Mouse (Mus musculus): ENCODE results near the gene Inhbb.

Inhbb gene

GRCm38 (mm10) chr1:119419151-119420105 lies 2.6 kb downstream of the Inhbb start:
- no peak for DNase-seq (ENCODE audit: low spot score)

DNA sequence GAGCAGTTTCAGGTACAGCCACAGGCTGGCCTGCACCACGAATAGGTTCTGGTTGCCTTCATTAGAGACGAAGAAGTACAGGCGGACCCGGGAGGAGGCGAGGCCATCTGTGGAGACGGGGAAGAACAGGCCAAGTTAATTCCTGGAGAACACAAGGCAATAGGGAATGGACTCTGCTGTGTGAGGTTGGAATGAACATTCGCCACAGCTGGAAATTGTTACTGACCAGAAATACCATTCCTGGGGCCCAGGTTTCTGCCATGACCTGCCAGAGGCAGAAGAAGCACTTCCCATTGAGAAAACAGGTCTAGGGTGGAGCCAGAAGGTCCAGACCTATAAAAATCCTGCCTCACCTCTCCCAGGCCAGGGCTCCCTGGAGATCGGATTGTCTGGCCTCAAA lies 4.1 kb downstream of the Inhbb start:
- DNase-seq (ENCODE audit: low spot score) = no peak

DNA sequence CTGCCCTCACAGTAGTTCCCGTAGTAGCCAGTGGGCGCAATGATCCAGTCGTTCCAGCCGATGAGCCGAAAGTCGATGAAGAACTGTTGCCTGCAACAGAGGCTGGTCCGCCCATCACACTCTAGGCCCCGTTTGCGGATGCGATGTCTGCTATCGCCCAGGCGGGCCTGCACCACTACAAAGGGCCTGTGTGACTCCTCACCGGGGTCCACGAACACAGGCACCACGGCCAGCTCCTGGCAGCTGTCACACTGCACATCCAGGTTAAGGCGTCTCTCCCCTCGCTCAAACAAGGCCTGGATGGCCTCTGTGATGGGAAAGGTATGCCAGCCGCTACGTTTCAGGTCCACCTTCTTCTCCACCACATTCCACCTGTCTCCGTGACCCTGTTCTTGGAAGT lies 4.5 kb downstream of the Inhbb start:
- no peak for DNase-seq (ENCODE audit: low spot score)

- no peak for DNase-seq (ENCODE audit: low spot score)
Observed at GRCm38 (mm10) chr1:119416610-119417009, 5.4 kb downstream of the Inhbb start.

DNA sequence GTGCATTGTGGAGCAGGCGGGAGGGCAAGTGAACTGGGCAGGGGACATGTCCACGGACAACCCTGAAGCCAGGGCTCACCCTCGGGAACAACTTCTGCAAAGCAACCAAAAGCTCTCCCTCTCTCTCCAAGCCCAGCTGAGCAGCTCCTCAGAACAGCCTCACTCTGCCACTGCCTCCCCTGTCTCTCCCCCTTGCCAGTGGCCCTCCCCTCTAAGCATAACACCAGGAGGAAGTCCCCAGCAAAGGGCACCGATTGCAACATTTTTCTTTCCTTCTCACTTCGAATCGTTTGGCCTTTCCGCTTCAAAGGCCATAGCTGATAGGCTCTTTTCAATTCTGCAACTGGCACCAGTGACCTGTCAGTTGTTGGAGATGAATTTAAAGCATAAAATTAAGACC lies 5.9 kb downstream of the Inhbb start:
- DNase-seq (ENCODE audit: low spot score) = no peak

GRCm38 (mm10) chr1:119415151-119415550 lies 6.9 kb downstream of the Inhbb start:
- DNase-seq (ENCODE audit: low spot score) = no peak

DNA sequence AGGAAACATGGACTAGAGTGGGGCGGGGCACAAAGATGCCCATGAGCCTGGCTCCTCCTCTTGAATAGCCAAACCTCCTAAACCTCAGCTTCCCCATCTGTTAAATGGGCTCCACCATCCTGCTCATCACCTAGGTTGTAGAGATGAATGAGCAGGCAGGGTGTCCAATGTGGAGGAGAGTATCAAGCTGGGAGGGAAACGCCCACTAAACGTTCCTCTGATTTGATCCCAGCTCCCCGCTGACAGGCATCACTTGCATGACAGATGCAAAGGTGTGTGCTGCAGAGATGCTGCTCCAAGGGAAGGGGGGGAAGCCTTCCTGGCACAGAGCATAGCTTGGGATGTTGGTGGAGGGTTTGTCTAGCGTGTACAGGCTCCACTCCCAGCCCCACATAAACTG lies 11.4 kb downstream of the Inhbb start:
- DNase-seq (ENCODE audit: low spot score) = no peak

- no peak for DNase-seq (ENCODE audit: low spot score)
Observed at GRCm38 (mm10) chr1:119409599-119410168, 12.4 kb downstream of the Inhbb start.

DNA sequence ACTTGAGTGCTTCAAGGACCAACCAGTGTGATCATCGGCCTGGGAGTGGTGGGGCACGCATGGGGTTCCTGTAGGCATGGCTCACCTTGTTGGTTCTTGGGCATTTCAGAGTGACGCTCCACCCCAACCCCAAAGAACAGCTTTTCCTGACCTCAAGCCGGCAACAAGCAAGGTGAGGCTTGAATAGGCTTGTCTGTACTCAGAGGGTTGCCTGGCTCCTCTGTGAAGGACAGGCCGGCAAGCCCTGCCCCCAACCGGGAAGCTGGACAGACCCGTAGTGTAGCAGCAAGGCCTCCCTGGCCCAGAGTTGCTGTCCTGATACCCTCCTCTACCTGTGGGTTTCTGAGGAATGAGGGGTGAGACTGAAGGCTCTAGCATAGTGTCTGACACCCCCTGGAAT lies 12.9 kb downstream of the Inhbb start:
- DNase-seq (ENCODE audit: low spot score) = no peak

GRCm38 (mm10) chr1:119407691-119408315 lies 14.2 kb downstream of the Inhbb start:
- DNase-seq (ENCODE audit: low spot score) = no peak

DNA sequence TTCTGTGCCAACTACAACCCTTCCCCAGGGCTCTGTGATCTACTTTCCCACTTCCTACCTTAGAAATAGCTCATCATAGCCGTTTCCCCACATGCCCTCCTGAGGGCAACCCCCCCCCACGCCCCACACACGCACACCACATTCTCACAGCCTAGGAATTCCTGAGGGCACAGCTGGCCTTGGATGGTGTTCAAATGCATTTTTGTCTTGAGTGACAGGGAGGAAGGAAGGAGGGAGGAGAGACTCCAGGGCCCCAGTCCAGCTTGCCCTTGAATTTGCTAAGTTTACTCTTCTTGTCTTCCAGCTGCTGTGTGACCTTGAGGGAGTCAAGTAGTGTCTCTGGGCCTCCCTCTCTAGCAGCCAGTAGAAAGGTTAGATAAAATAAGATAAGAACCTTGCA lies 17.2 kb downstream of the Inhbb start:
- no peak for DNase-seq (ENCODE audit: low spot score)

GRCm38 (mm10) chr1:119404341-119404740 lies 17.7 kb downstream of the Inhbb start:
- no peak for DNase-seq (ENCODE audit: low spot score)

GRCm38 (mm10) chr1:119401249-119401648 lies 20.8 kb downstream of the Inhbb start:
- no peak for DNase-seq (ENCODE audit: low spot score)

DNA sequence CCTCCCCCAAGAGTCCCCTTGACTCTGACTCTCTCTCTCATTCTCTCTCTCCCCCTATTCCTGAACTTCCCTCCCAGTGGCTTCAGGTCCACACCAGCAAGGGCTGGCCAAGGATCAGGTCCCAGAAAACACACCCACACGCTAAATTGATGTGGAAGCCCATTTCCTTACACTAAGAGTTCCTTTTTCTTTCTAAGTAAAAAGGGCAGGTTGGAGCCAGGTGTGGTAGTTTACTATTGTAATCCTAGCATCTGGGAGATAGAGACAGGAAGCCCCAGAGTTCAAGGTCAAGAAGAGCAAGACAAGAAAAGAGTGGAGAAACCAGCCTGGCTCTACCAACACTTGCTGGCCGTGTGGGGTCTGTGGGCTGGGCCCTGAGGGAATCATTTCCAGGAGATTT lies 23.4 kb downstream of the Inhbb start:
- DNase-seq (ENCODE audit: low spot score) = no peak

GRCm38 (mm10) chr1:119397839-119398238 lies 24.2 kb downstream of the Inhbb start:
- no peak for DNase-seq (ENCODE audit: low spot score)

DNA sequence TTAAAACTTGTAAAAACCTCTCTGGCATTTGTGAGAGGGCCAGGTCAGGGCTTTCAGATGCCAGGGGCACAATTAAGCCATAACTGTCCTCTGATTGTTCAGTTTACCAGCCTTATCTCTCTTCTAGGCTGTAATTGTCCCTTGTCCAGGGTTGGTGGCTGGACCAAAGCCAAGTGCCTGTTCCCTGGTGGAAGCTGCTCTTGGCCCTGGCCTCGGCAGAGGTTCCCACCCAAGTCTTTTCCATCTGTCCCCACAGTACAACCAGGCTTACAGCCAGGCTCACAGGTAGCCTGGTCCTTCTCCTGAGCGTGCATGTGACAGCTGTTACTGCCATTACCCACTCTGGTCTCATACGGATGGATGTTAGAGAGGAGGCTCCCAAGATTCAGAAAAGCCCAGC lies 30.7 kb downstream of the Inhbb start:
- DNase-seq (ENCODE audit: low spot score) = peak; percentile 81

GRCm38 (mm10) chr1:119390676-119391075 lies 31.4 kb downstream of the Inhbb start:
- no peak for DNase-seq (ENCODE audit: low spot score)

DNA sequence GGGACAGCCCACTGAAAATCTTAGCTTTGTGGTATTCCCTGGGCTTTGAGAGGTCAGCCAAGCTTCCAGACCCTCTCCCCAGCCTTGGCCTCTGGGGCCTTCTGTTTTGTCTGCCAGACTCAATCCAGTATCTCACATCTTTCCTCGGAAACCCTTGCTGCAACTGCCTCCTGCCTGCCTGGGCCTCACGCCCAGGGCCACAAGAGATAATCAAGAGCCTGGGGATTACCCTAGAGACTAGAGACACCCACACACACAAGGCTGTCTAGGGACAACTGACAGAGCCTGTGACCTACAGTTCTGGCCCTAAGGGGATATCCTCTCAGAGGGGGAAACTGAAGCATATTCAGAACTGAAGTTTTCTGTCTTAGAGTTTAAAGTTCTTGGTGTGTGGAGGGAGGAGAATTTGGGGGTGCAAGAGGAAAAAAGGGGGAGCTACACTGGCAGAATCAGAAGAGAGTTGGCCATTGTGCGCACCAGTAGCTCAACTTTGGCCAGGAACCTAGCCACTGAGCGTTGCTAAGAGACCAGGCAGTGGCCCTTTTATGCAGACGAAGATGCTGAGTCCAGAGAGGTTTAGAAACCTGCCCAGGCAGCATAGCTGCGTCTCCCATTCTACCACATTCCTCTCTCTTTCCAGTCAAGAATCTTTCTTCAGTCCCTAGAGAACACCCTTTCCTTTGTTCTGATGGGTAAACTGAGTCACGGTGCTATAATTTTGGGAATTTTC lies 32.1 kb downstream of the Inhbb start:
- no peak for DNase-seq (ENCODE audit: low spot score)

DNA sequence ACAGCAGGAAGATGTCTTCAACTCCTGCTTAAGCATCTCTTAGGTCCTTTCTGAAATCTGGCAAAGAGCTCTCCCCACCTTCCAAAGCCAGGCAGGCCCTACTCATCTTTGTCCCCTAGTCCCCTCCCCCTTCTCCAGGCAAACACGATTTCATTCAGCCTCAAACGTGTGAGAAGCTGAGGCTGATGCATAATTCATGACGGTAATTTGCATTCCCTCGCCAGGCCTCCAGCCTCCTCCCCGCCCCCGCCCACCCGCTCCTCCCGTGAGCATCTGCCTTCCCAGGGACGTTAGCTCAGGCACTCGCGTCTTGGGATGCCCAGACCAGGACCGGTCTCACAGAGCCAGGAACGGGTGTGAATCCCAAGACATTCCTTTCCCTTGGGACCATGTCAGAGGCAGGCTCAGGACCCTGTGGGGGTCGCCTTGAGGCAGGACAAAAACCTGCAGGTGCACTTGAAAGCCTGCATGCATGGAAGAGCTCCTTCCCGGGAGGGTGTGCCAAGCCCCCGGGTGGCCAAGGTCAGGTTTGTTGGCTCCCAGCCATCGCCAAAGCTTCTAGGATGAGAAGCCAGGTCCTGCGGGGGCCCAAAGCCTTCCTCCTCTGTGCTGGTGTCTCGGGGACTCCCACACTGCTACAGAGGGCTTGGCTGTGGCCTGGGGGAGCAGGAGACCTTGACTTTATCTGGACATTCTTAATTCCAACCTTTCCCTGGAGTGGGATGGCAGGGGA lies 33.2 kb downstream of the Inhbb start:
- DNase-seq (ENCODE audit: low spot score) = peak; percentile 91

- DNase-seq (ENCODE audit: low spot score) = no peak
Observed at GRCm38 (mm10) chr1:119386306-119386705, 35.7 kb downstream of the Inhbb start.

GRCm38 (mm10) chr1:119383916-119384315 lies 38.1 kb downstream of the Inhbb start:
- no peak for DNase-seq (ENCODE audit: low spot score)

DNA sequence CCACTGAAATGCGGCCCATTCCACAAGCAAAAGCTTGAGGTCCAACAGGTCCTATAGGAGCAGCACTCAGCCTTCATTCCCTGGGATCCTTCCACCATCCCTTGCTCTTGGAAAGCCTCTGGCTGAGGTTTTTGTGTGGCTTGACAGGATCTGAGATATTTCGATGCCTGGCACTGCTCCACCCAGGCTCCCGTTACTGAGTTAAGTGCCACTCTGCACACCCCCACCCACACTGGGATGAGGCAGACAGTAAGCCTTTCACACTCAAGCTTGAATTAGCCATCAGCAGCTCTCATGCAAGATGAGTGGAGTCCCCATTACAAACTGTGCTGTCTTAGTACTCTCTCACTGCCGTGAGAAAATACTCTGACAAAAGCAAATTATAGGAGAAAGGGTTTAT lies 41.4 kb downstream of the Inhbb start:
- DNase-seq (ENCODE audit: low spot score) = no peak

Data from testis, postnatal 10 days (tissue).